Mouse (Mus musculus) myocyte (in vitro differentiated cells): Measurements from ENCODE around the gene Tmem92.

ENCODE experiments used
- CEBPB ChIP-seq: IDR thresholded peaks from 2 replicates; pipeline ENCODE4 v1.6.1; 2011; ENCODE audit warnings: mild to moderate bottlenecking, moderate library complexity; ENCODE audit not compliant: poor library complexity, insufficient read depth, severe bottlenecking
- E2F4 ChIP-seq: IDR thresholded peaks from one replicate; pipeline ENCODE4 v1.6.1; 2011; ENCODE audit warnings: mild to moderate bottlenecking, control low read depth, moderate library complexity; ENCODE audit not compliant: insufficient read depth
- MAX ChIP-seq: IDR thresholded peaks from one replicate; pipeline ENCODE4 v1.6.1; 2011; ENCODE audit warnings: low read depth, mild to moderate bottlenecking, control low read depth
- MYOD1 ChIP-seq, 3 experiments: IDR thresholded peaks; one replicate each; pipeline ENCODE4 v1.6.1; 2011; ENCODE audit warnings: control low read depth in 2 of 3, low read depth in 2 of 3, mild to moderate bottlenecking in 2 of 3, moderate library complexity in 1 of 3; ENCODE audit not compliant: insufficient read length in 2 of 3, control insufficient read depth in 1 of 3
- MYOG ChIP-seq, 3 experiments: IDR thresholded peaks; one replicate each; pipeline ENCODE4 v1.6.1; 2011; ENCODE audit warnings: control low read depth in 2 of 3, low read depth in 2 of 3, mild to moderate bottlenecking in 2 of 3; ENCODE audit not compliant: insufficient read length in 2 of 3, control insufficient read depth in 1 of 3, insufficient read depth in 1 of 3
- POLR2A ChIP-seq: IDR thresholded peaks from one replicate; pipeline ENCODE4 v1.6.1; 2011; ENCODE audit warnings: low read depth, mild to moderate bottlenecking, control low read depth, moderate library complexity; ENCODE audit not compliant: insufficient read length
- POLR2AphosphoS2 ChIP-seq: IDR thresholded peaks from one replicate; pipeline ENCODE4 v1.6.1; 2011; ENCODE audit warnings: low read depth, control low read depth; ENCODE audit not compliant: insufficient read length
- REST ChIP-seq: IDR thresholded peaks from one replicate; pipeline ENCODE4 v1.6.1; 2011; ENCODE audit warnings: mild to moderate bottlenecking, control low read depth, moderate library complexity; ENCODE audit not compliant: insufficient read depth, insufficient read length
- TCF12 ChIP-seq: IDR thresholded peaks from one replicate; pipeline ENCODE4 v1.6.1; 2011; ENCODE audit warnings: mild to moderate bottlenecking, control low read depth; ENCODE audit not compliant: poor library complexity, insufficient read depth, severe bottlenecking
- USF1 ChIP-seq: IDR thresholded peaks from one replicate; pipeline ENCODE4 v1.6.1; 2011; ENCODE audit warnings: low read depth, mild to moderate bottlenecking, control low read depth, moderate library complexity

DNA sequence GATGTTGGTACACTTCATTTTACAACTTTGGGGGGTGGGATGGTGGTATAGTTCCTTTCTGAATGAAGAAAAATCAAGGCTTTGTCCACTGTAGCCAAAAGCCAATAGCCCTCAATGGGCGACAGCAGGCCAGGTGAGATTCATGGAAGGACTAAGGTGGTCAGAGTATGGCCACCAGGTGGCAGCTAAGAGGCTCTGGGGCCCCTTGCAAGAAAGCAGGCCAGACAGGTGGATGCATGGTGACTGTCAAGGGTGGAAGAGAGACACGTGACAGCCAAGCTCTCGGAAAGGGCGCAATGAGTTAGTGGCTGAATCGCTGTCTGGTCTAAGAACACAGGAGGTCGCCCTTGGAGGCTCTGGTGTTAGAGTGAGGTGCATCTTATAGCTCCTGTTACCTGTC, 19.7 kb downstream of the Tmem92 start:
- no peak for TF ChIP-seq MYOG (IDR thresholded peaks at IDR 0.05; ENCODE audit: control insufficient read depth in 1 of 3, insufficient read depth in 1 of 3, insufficient read length in 2 of 3, low read depth in 2 of 3)
- TF ChIP-seq MAX: no peak
- TF ChIP-seq POLR2A: no peak
- no peak for TF ChIP-seq TCF12
- no peak for TF ChIP-seq MYOD1 (IDR thresholded peaks at IDR 0.05; ENCODE audit: control insufficient read depth in 1 of 3, insufficient read length in 2 of 3, low read depth in 2 of 3)
- no peak for TF ChIP-seq CEBPB
- no peak for TF ChIP-seq USF1
- TF ChIP-seq POLR2AphosphoS2: no peak
- TF ChIP-seq E2F4: no peak
- no peak for TF ChIP-seq REST
